Comparison of ENCODE assay signal across 12 mouse cellular contexts in genomic region chr1:134515891-134516290, GRCm38 (mm10). TPM values are rescaled to one million over a fixed set of nuclear protein-coding genes. Genes with fewer than 3 reads are reported as not detected.
A peak's percentile ranks its signal among the peaks of the same experiment; 100 is the strongest.
DNase-seq lines count a peak whose midpoint lies in the region; ATAC-seq lines count a peak whose summit lies in the region.
"Had no signal": no experiment of that assay in that cellular context is flagged by ENCODE, and none has a peak within 500 bp of the region (broad histone marks: within the 10 kb centered on the region; RNA-seq: fewer than 3 reads in every experiment).

No protein-coding gene starts in this region.

- H3K27me3 ChIP-seq in heart, embryonic 14.5 days (ENCODE audit: control insufficient read depth, insufficient read depth, low read length) = peaks cover 15% of the 10 kb centered on the region
- 0 out of 2 replicates have a peak, but pooled peaks cover 11% of the 10 kb centered on the region for H3K27me3 ChIP-seq in lung, embryonic 15.5 days
- H3K27me3 ChIP-seq in embryonic facial prominence, embryonic 10.5 days (replicated peaks; ENCODE audit: low read depth, poor library complexity, severe bottlenecking) = peaks cover 48% of the 10 kb centered on the region
- H3K27me3 ChIP-seq in limb, embryonic 11.5 days (ENCODE audit: control insufficient read depth, insufficient read depth, low read length) = peaks cover 7% of the 10 kb centered on the region

- H3K36me3 ChIP-seq in heart, embryonic 14.5 days (ENCODE audit: control insufficient read depth, insufficient read depth, low read length) = no peaks in the 10 kb centered on the region
- H3K36me3 ChIP-seq in lung, embryonic 15.5 days = no peaks in the 10 kb centered on the region
- H3K36me3 ChIP-seq in embryonic facial prominence, embryonic 10.5 days (replicated peaks) = no peaks in the 10 kb centered on the region
- H3K36me3 ChIP-seq in limb, embryonic 11.5 days (ENCODE audit: control insufficient read depth, insufficient read depth, low read length) = no peaks in the 10 kb centered on the region
- H3K36me3 ChIP-seq: hindbrain, embryonic 15.5 days had no signal

- H3K4me1 ChIP-seq in heart, embryonic 14.5 days (ENCODE audit: control insufficient read depth in 2 of 2, insufficient read depth in 2 of 2, low read length in 2 of 2) = peaks cover 7 to 17% of the 10 kb centered on the region in 2 experiments; a peak in 3 of 4 replicates
- H3K4me1 ChIP-seq in lung, embryonic 15.5 days = peaks cover 29% of the 10 kb centered on the region
- H3K4me1 ChIP-seq in embryonic facial prominence, embryonic 10.5 days = peaks cover 38% of the 10 kb centered on the region
- H3K4me1 ChIP-seq in limb, embryonic 11.5 days (ENCODE audit: control insufficient read depth, insufficient read depth, low read length) = peaks cover 15% of the 10 kb centered on the region

- DNase-seq in heart, postnatal 4 days = no peak
- no peak for DNase-seq in lung, postnatal 36 days
- DNase-seq in embryonic facial prominence, embryonic 10.5 days (ENCODE audit: low spot score) = no peak
- DNase-seq in limb, embryonic 11.5 days (ENCODE audit: low spot score) = no peak
- no peak for DNase-seq in frontal cortex, postnatal 14 days (ENCODE audit: low spot score in 2 of 2)
- DNase-seq: lung, adult 18-20 months; thymus, postnatal 14 days had no signal

- no peak for ATAC-seq in heart, embryonic 14.5 days (ENCODE audit: insufficient number of reproducible peaks, insufficient read depth, low FRiP score, low read depth)
- ATAC-seq in lung, embryonic 15.5 days (ENCODE audit: borderline replicate concordance, extremely low read depth, low FRiP score, low TSS enrichment) = no peak
- ATAC-seq in limb, embryonic 11.5 days (ENCODE audit: insufficient number of reproducible peaks, low FRiP score, low TSS enrichment, low read depth) = no peak
- ATAC-seq: CD4-positive, CD25-positive, alpha-beta regulatory T cell, adult 4 months had no signal

- H3K4me3 ChIP-seq in heart, embryonic 14.5 days (ENCODE audit: control insufficient read depth in 1 of 2, insufficient read depth in 1 of 2, low read depth in 1 of 2, low read length in 2 of 2) = no peak overlapping the region
- no peak overlapping the region for H3K4me3 ChIP-seq in lung, embryonic 15.5 days
- no peak overlapping the region for H3K4me3 ChIP-seq in embryonic facial prominence, embryonic 10.5 days
- H3K4me3 ChIP-seq in limb, embryonic 11.5 days (ENCODE audit: low read depth, low read length) = no peak overlapping the region
- H3K4me3 ChIP-seq: erythroblast, embryonic 14.5 days; hindbrain, embryonic 15.5 days had no signal

- WGBS in heart, embryonic 14.5 days = 47% methylated on average over 2 of the region's 2 CpGs
- WGBS in lung, embryonic 15.5 days = 76% methylated on average over 2 of the region's 2 CpGs
- 83% methylated on average over 2 of the region's 2 CpGs for WGBS in embryonic facial prominence, embryonic 10.5 days
- 91% methylated on average over 2 of the region's 2 CpGs for WGBS in limb, embryonic 11.5 days

- peak overlapping the region; percentile 65 to 76 for H3K27ac ChIP-seq in heart, embryonic 14.5 days (replicated peaks in 1 of 2; ENCODE audit: control insufficient read depth in 1 of 2, insufficient read depth in 1 of 2, low read depth in 2 of 2, low read length in 2 of 2)
- H3K27ac ChIP-seq in lung, embryonic 15.5 days = peak overlapping the region; percentile 77
- H3K27ac ChIP-seq in embryonic facial prominence, embryonic 10.5 days (replicated peaks) = peak overlapping the region; percentile 65
- peak overlapping the region; percentile 47 for H3K27ac ChIP-seq in limb, embryonic 11.5 days (replicated peaks; ENCODE audit: low read depth, low read length)

- H3K9me3 ChIP-seq in heart, embryonic 14.5 days (ENCODE audit: control insufficient read depth, low read length) = no peaks in the 10 kb centered on the region
- H3K9me3 ChIP-seq in lung, embryonic 15.5 days = no peaks in the 10 kb centered on the region
- no peaks in the 10 kb centered on the region for H3K9me3 ChIP-seq in embryonic facial prominence, embryonic 10.5 days
- H3K9me3 ChIP-seq in limb, embryonic 11.5 days (ENCODE audit: control insufficient read depth, low read length) = no peaks in the 10 kb centered on the region
- H3K9me3 ChIP-seq: hindbrain, embryonic 15.5 days had no signal

- no peak overlapping the region for H3K9ac ChIP-seq in heart, embryonic 14.5 days (ENCODE audit: low read length)
- H3K9ac ChIP-seq in lung, embryonic 15.5 days = no peak overlapping the region
- peak overlapping the region; percentile 4; the same call in 1 of the 2 replicates for H3K9ac ChIP-seq in limb, embryonic 11.5 days (ENCODE audit: low read length)
- H3K9ac ChIP-seq: hindbrain, embryonic 15.5 days had no signal

- peak overlapping the region; percentile 12; the same call in 1 of the 2 replicates for H3K4me2 ChIP-seq in heart, embryonic 14.5 days (ENCODE audit: low read length)
- no peak overlapping the region for H3K4me2 ChIP-seq in lung, embryonic 15.5 days
- H3K4me2 ChIP-seq in limb, embryonic 11.5 days (ENCODE audit: low read depth, severe bottlenecking) = no peak overlapping the region

RNA-seq across cellular contexts. Expression of gene Rabif, which starts 21.4 kb away (rescaled TPM):
- 29.1 and 30.4 TPM in 2 replicates for polyA plus RNA-seq in heart, embryonic 14.5 days (2014; fragmentation: Nextera tagmentation; extraction: Ambion mirVana)
- total RNA-seq in heart, postnatal 4 days (2021) = 10 to 100 TPM; 12.6 to 12.7 TPM
- 34.8 and 39.0 TPM in 2 replicates for polyA plus RNA-seq in lung, embryonic 15.5 days (2015; fragmentation: Nextera tagmentation; extraction: Ambion mirVana)
- 40.9 and 41.8 TPM in 2 replicates for polyA plus RNA-seq in embryonic facial prominence, embryonic 10.5 days (2016; fragmentation: Nextera tagmentation; extraction: Ambion mirVana)
- 38.3 and 39.1 TPM in 2 replicates for polyA plus RNA-seq in limb, embryonic 11.5 days (2014; fragmentation: Nextera tagmentation; extraction: Ambion mirVana)

RNA-seq across cellular contexts. Expression of gene Mgat4e, which starts 33.6 kb away (rescaled TPM):
- polyA plus RNA-seq in heart, embryonic 14.5 days (2014; fragmentation: Nextera tagmentation; extraction: Ambion mirVana) = not detected in 2 replicates
- not detected for total RNA-seq in heart, postnatal 4 days (2021)
- polyA plus RNA-seq in lung, embryonic 15.5 days (2015; fragmentation: Nextera tagmentation; extraction: Ambion mirVana) = not detected in 2 replicates
- polyA plus RNA-seq in embryonic facial prominence, embryonic 10.5 days (2016; fragmentation: Nextera tagmentation; extraction: Ambion mirVana) = not detected in 2 replicates
- not detected in 2 replicates for polyA plus RNA-seq in limb, embryonic 11.5 days (2014; fragmentation: Nextera tagmentation; extraction: Ambion mirVana)
- polyA plus RNA-seq: CD4-positive, CD25-positive, alpha-beta regulatory T cell, adult 4 months; erythroblast, embryonic 14.5 days; hindbrain, embryonic 15.5 days had no signal

RNA-seq across cellular contexts. Expression of gene Kdm5b, which starts 44.1 kb away (rescaled TPM):
- polyA plus RNA-seq in heart, embryonic 14.5 days (2014; fragmentation: Nextera tagmentation; extraction: Ambion mirVana) = 33.6 and 38.6 TPM in 2 replicates
- 10 to 100 TPM; 27.8 to 28.6 TPM for total RNA-seq in heart, postnatal 4 days (2021)
- polyA plus RNA-seq in lung, embryonic 15.5 days (2015; fragmentation: Nextera tagmentation; extraction: Ambion mirVana) = 50.0 and 50.5 TPM in 2 replicates
- 78.4 and 79.0 TPM in 2 replicates for polyA plus RNA-seq in embryonic facial prominence, embryonic 10.5 days (2016; fragmentation: Nextera tagmentation; extraction: Ambion mirVana)
- polyA plus RNA-seq in limb, embryonic 11.5 days (2014; fragmentation: Nextera tagmentation; extraction: Ambion mirVana) = 90.9 and 98.2 TPM in 2 replicates
